Mouse (Mus musculus): ENCODE data around the gene Gm4881. TPM values are rescaled to one million over a fixed set of nuclear protein-coding genes. Genes with fewer than 3 reads are reported as not detected.

The Gm4881 gene
- total and polyA plus RNA-seq, 3 experiments: 0.13 TPM; not detected in 2

- Histone ChIP-seq H3K4me3 (ENCODE audit: control insufficient read depth in 1 of 2, insufficient read depth in 1 of 2, low read depth in 2 of 2, low read length in 2 of 2) (peak overlapping the region; percentile 82 to 89), H3K4me1 (ENCODE audit: control insufficient read depth in 1 of 2, insufficient read depth in 2 of 2, low read length in 2 of 2) (peaks cover 6 to 12% of the 10 kb centered on the region in 2 experiments), H3K27me3 (ENCODE audit: control insufficient read depth in 1 of 2, insufficient read depth in 2 of 2, low read length in 2 of 2) (no peaks in the 10 kb centered on the region), H3K79me2 (ENCODE audit: control insufficient read depth, insufficient read depth, low read length, poor library complexity) (peaks cover 7% of the 10 kb centered on the region), H3K36me3 (ENCODE audit: control insufficient read depth in 1 of 2, insufficient read depth in 2 of 2, low read length in 2 of 2) (peaks cover 0 to 7% of the 10 kb centered on the region in 2 experiments; a peak in 2 of 4 replicates), H3K27ac (ENCODE audit: control insufficient read depth, low read depth, low read length) (peak overlapping the region; percentile 86), H3K9me3 (replicated peaks; ENCODE audit: insufficient read depth, low read length) (no peaks in the 10 kb centered on the region), H3K9ac (ENCODE audit: control insufficient read depth, low read depth, low read length, poor library complexity, severe bottlenecking) (peak overlapping the region; percentile 100)
- DNase-seq (ENCODE audit: low read depth, low spot score): no peak
- TF ChIP-seq USF1 (IDR thresholded peaks at IDR 0.05; ENCODE audit: low read depth, low read length) (no peak), TBP (IDR thresholded peaks at IDR 0.05; ENCODE audit: low read depth, low read length) (no peak), MEF2A (IDR thresholded peaks at IDR 0.05; ENCODE audit: extremely low read depth, insufficient replicate concordance, low read depth, low read length, poor library complexity, severe bottlenecking) (no peak)
Observed at GRCm38 (mm10) chr7:24953966-24954365, 9.7 kb upstream of the Gm4881 start.

DNA sequence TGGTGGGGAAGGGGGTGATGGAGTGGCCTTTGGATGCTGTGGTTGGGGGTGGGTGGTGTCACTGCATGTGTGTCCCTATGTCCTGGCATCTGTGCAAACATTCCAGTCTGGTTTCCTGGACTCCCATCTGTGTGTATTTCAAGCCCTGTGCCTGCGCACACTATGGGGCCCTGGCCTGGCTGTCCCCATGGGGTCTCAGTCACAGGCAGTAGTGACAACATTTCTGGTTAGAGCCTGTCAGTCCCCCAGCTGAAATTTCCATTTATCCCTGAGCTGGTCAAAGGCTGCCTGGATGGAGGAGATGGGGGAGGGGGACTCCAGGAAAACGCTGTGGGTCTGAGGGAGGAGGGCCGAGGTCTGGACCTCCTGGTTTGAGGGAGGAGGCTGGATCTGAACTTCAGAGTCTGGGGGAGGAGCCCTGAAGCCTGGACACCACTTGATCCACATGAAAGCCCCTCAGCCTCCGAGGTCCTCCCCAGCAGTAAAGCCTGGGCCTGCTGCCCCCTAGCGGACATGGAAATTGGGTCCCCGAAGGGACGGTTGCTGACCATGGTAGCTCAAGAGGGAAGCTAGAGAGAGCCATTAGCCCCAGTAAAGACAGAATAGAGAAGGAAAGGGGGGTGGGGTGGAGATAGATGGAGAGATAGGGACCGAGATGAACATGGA, 5.8 kb upstream of the Gm4881 start:
- TF ChIP-seq MXI1 (IDR thresholded peaks at IDR 0.05; ENCODE audit: low read depth, low read length) (peak; percentile 28; the same call in 1 of the 2 replicates), JUND (IDR thresholded peaks at IDR 0.05; ENCODE audit: low read depth, low read length) (no peak), SMC3 (IDR thresholded peaks at IDR 0.05; ENCODE audit: low read depth, low read length) (peak; percentile 82), RAD21 (IDR thresholded peaks at IDR 0.05; ENCODE audit: low read depth, low read length) (peak; percentile 69), NRF1 (IDR thresholded peaks at IDR 0.05; ENCODE audit: insufficient read depth, low read depth, low read length, poor library complexity, severe bottlenecking) (no peak), E2F4 (IDR thresholded peaks at IDR 0.05; ENCODE audit: borderline replicate concordance, low read depth, low read length) (no peak), HCFC1 (IDR thresholded peaks at IDR 0.05; ENCODE audit: low read depth, low read length) (no peak), POLR2A (IDR thresholded peaks at IDR 0.05; ENCODE audit: control insufficient read depth in 1 of 2, insufficient read depth in 1 of 2, low read depth in 1 of 2, low read length in 2 of 2, poor library complexity in 1 of 2) (no peak), ZC3H11A (IDR thresholded peaks at IDR 0.05; ENCODE audit: low read depth, low read length) (peak; percentile 33), GABPA (IDR thresholded peaks at IDR 0.05; ENCODE audit: low read depth, low read length) (no peak), SIN3A (IDR thresholded peaks at IDR 0.05; ENCODE audit: low read length) (peak; percentile 85), CTCF (IDR thresholded peaks at IDR 0.05 in 2 of 3, conservative IDR thresholded peaks at IDR 0.05 in 1 of 3; ENCODE audit: control insufficient read depth in 1 of 3, insufficient read depth in 1 of 3, low read depth in 2 of 3, low read length in 3 of 3, poor library complexity in 1 of 3, severe bottlenecking in 1 of 3) (peak; percentile 87 to 96 (median 88)), NELFE (IDR thresholded peaks at IDR 0.05; ENCODE audit: low read depth, low read length) (no peak), POLR2AphosphoS2 (IDR thresholded peaks at IDR 0.05; ENCODE audit: low read length) (no peak), MEF2A (IDR thresholded peaks at IDR 0.05; ENCODE audit: extremely low read depth, insufficient replicate concordance, low read depth, low read length, poor library complexity, severe bottlenecking) (no peak), MAZ (IDR thresholded peaks at IDR 0.05; ENCODE audit: low read depth, low read length) (peak; percentile 50; the same call in 1 of the 2 replicates)
- H3K4me3 ChIP-seq (ENCODE audit: control insufficient read depth in 1 of 2, insufficient read depth in 1 of 2, low read depth in 2 of 2, low read length in 2 of 2): no peak overlapping the region
- no peak overlapping the region for H3K9ac ChIP-seq (ENCODE audit: control insufficient read depth, low read depth, low read length, poor library complexity, severe bottlenecking)
- H3K9me3 ChIP-seq (replicated peaks; ENCODE audit: insufficient read depth, low read length): no peaks in the 10 kb centered on the region
- DNase-seq (ENCODE audit: low read depth, low spot score): peak; percentile 81
- H3K27ac ChIP-seq (ENCODE audit: control insufficient read depth, low read depth, low read length): no peak overlapping the region
- peaks cover 7% of the 10 kb centered on the region for H3K79me2 ChIP-seq (ENCODE audit: control insufficient read depth, insufficient read depth, low read length, poor library complexity)
- no peaks in the 10 kb centered on the region for H3K27me3 ChIP-seq (ENCODE audit: control insufficient read depth in 1 of 2, insufficient read depth in 2 of 2, low read length in 2 of 2)
- no peaks in the 10 kb centered on the region for H3K36me3 ChIP-seq (ENCODE audit: control insufficient read depth in 1 of 2, insufficient read depth in 2 of 2, low read length in 2 of 2)
- H3K4me1 ChIP-seq (ENCODE audit: control insufficient read depth in 1 of 2, insufficient read depth in 2 of 2, low read length in 2 of 2): 0 out of 4 replicates have a peak, but pooled peaks cover 0 to 4% of the 10 kb centered on the region in 2 experiments
